Mouse (Mus musculus) CD4-positive helper T cell, adult 2 months (primary cell): ENCODE data around the gene Dmgdh.

Source experiments
- DNase-seq: peaks from one replicate; pipeline ENCODE4 v3.0.0-alpha.2; 2012; ENCODE audit warnings: low read depth, missing footprints, low spot score

Dmgdh gene

GRCm38 (mm10) chr13:93674131-93674561, at the start of gene Dmgdh, which contains the start of gene Bhmt2:
Dmgdh (plus strand) TSS chr13:93674433.
Bhmt2 (minus strand) TSS chr13:93674302.
- no peak for DNase-seq

GRCm38 (mm10) chr13:93628861-93629260, 45.4 kb upstream of the Dmgdh start:
- no peak for DNase-seq

GRCm38 (mm10) chr13:93630941-93631705, 43.1 kb upstream of the Dmgdh start:
- DNase-seq, result no peak

DNA sequence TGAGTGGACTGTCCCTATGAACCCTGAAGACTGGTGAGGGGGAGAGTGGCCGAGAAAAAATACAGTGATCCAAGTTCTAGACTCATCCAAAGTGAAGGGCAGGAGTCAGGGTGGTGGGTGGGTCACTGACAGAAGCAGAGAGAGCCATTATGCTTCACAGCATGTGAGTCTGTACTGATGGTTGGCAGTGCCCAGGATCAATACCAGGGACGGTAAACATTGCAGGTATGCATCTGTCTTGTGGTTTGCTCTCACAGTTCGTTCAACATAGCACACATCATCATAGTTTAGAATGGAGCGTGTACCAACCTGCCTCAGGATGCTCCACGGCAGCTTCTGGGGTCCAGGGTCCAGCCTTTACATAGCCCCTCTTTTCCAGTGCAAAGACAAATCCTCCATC, 41.3 kb upstream of the Dmgdh start:
- DNase-seq, result no peak

DNA sequence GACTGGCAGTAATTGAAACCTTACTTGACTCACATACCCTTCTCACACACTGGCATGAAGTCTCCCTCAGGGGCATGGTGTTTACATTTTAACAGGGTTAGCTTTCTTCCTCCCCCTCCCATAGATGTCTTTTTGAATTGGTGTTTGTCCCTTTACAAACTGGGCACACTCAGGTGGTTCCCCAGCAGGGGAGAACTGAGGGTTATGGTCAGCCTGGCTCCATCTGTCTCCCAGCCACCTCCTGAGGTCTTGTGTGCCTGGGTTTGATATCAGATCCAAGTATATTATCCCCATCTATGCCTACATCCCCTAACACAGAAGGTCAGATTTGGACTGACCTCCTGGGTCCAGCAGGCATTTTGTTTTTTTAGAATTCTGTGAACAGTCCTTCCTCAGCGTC, 37.7 kb upstream of the Dmgdh start:
- no peak for DNase-seq

GRCm38 (mm10) chr13:93637282-93638245, 36.7 kb upstream of the Dmgdh start, which contains the start of gene Bhmt:
Bhmt (minus strand) TSS chr13:93637961.
- no peak for DNase-seq

GRCm38 (mm10) chr13:93639636-93640035, 34.6 kb upstream of the Dmgdh start:
- DNase-seq, result no peak

GRCm38 (mm10) chr13:93648387-93649130, 25.7 kb upstream of the Dmgdh start:
- no peak for DNase-seq

DNA sequence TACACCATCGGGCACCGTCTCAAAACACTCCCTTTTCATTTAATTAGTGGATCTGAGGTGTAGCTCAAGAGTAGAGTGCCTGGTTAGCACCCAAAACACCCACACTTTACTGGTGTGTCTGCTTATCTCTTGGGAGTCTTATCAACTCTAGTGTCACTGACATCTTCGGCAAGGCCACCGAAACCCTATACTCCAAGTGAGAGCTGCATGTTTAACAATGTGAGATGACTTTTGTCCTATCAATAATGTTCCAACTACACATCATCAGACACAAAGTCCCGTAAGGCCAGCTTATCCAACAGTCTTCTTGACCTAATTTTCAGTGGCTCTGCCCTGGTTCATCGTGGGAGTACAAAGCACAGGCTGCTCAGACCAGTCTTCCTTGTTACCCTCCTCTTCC, 20.9 kb upstream of the Dmgdh start:
- DNase-seq, result no peak

- DNase-seq, result no peak
Observed at GRCm38 (mm10) chr13:93657941-93658340, 16.3 kb upstream of the Dmgdh start.

- no peak for DNase-seq
Observed at GRCm38 (mm10) chr13:93667586-93667985, 6.6 kb upstream of the Dmgdh start.

- no peak for DNase-seq
Observed at GRCm38 (mm10) chr13:93672371-93672770, 1.9 kb upstream of the Dmgdh start.

GRCm38 (mm10) chr13:93673296-93673695, 937 bp upstream of the Dmgdh start:
- no peak for DNase-seq

DNA sequence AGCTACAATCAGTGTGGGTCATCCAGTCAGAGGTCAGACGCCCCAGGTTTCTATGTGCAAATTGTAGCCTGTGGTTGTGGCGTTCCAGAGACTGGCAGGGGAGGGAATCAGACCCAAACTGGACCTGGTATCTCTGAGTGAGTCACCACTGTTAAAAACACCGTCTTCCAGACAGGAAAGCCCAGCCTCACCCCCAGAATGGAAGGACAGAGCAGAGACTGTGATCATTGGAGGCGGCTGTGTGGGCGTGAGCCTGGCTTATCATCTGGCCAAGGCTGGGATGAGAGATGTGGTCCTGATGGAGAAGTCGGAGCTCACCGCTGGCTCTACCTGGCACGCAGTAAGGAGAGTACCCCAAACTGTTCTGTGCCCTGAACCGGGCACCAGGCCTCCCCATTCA, 2.6 kb downstream of the Dmgdh start:
- no peak for DNase-seq

DNA sequence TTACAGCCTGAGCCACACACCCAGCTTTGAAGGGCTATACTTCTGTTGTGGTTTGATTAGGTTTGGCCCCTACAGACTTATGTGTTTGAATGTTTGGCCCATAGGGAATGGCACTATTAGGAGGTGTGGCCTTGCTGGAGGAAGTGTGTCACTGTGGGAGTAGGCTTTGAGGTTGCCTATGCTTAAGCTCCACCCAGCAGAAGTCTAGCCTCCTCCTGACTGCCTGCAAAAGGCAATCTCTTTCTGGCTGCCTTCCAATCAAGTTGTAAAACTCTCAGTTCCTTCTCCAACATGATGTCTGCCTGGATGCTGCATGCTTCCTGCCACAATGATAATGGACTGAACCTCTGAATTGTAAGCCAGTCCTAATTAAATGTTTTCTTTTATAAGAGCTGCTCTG, 9.1 kb downstream of the Dmgdh start:
- DNase-seq, result no peak

DNA sequence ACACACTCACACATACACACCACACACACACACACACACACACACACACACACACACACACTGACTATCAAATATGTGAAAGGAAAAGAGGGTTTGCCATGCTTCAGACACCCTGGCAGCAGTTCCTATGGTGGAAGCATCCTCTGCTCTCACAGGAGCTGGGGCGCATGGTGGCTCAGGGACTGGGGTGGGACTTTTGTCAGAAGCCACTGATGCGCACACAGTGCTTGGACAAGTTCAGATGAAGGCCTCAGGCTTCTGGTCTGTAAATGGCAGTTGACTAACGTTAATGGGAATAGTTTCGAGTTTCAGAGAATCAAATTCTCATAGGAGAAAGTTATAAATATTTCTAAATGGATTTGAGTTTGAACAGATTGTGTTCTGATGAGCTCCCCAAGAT, 11.0 kb downstream of the Dmgdh start:
- no peak for DNase-seq

DNA sequence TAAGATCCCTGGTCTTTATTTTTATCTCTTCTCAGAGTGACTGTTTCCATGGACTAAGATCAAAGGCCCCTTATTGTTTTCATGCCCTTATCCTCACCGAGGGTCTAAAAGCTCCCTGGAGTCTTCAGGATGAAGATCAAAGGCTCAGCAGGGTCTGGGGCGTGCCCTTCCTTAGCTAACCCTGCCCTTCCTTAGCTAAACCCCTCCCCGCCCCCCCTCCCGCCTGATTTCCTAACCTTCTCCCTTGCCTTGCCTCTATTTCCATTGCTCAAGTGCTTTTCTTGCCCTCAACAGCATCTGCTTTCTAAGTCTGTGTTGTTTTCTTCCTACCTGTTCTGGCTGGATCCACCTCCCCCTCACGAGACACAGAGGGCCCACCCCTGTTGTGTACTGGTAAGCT, 13.1 kb downstream of the Dmgdh start:
- DNase-seq, result no peak

DNA sequence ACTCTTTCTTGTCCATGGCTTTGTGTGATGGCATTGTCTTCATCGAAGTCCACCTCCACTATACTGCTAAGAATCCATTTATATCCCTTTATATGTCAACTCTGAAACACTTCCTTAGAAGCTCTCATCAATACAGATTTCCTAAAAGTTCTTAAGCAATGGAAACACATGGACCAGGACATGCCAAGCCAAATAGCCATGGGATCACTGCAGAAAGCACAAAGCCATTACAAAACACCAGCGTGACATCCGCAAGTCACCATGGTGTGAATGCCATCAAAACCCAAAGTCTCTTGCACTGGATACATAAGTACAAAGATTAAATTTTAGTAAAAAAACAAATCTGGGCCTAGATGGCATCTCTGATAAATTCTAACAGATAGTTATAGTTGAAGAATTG, 15.3 kb downstream of the Dmgdh start:
- no peak for DNase-seq

GRCm38 (mm10) chr13:93690821-93691220, 16.6 kb downstream of the Dmgdh start:
- no peak for DNase-seq

DNA sequence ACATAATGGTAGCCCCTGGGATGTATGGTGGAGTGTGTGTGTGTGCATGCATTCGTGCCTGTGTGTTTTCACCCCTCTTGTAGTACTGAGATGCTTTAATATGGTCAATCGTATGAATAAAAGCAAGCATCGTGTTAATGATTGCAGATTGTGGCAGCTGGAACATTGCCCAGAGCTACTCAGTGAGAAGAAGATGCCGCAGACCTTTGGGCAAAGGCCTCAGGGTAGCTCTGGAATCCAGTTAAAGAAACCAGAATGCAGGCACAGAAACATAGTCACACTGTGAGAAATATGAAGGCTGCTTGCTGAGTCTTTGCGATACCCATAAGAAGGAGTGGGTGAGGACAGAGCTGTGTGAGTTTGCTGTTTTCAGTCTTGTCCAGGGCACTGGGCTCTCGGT, 24.6 kb downstream of the Dmgdh start:
- DNase-seq, result no peak

DNA sequence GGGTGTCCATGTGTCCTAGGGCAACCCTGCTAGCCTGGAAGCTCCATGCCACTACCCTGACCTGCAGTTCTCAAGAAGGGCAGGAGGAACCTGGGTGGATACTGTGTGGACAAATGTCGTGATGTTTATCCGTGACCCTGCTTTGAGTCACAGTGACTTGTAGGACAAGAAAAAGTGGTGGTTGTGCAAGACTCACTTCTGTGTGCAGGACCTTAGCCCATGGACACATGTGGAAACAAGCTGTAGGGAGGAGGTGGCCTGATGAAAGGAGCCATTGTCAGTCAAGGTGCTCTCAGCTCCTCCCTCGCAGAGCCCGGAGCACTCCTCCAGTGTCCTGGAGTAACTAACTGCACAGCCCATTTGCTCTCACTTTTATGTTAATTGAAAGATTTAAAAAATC, 31.5 kb downstream of the Dmgdh start:
- no peak for DNase-seq

DNA sequence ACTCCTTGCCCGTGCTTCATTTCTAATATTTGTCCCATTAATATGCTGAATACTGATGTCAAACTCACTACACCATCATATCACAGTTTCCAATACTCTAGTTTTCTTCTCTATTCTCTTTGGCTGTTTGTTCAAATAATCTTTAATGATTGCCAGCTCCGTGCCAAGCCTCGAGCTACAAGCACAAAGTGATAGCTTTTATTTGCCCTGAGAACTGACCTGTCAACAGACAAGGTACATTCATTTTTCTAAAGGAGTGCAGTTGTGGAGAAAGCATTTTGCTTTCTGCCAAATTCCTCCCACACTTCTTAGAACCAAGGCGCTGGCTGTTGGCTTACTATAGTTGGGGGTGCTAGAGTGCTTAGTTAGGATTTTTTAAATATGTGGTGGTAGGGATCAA, 33.0 kb downstream of the Dmgdh start:
- DNase-seq, result no peak
